Mouse (Mus musculus) ES-E14 (cell line): ENCODE data around the gene Nhsl1. TPM values are rescaled to one million over a fixed set of nuclear protein-coding genes. Genes with fewer than 3 reads are reported as not detected.

Experiments
- DNase-seq: peaks from one replicate; pipeline ENCODE4 v3.0.0-alpha.2; 2013; ENCODE audit warnings: low read depth, low spot score
- H3K27ac ChIP-seq: 2 replicates; pipeline ENCODE4 v1.5.1; 2012; ENCODE audit warnings: low read depth, mild to moderate bottlenecking, low read length, moderate library complexity, mixed read lengths; ENCODE audit not compliant: poor library complexity, insufficient read depth, severe bottlenecking
- H3K36me3 ChIP-seq: 2 replicates; pipeline ENCODE4 v1.6.1; 2012; ENCODE audit warnings: mild to moderate bottlenecking, low read length, moderate library complexity, mixed read lengths; ENCODE audit not compliant: control insufficient read depth, poor library complexity, insufficient read depth, severe bottlenecking
- H3K4me1 ChIP-seq, 2 experiments: fragments of 150-350 bp in 1 of 2; sonication (generic) in 1 of 2; 2 replicates each; pipeline ENCODE4 v1.6.1; 2012; ENCODE audit warnings: low read length in 2 of 2, mild to moderate bottlenecking in 1 of 2, mixed read lengths in 1 of 2; ENCODE audit not compliant: control insufficient read depth in 2 of 2, insufficient read depth in 2 of 2, poor library complexity in 1 of 2
- H3K4me3 ChIP-seq, 2 experiments: fragments of 150-350 bp in 1 of 2; sonication (generic) in 1 of 2; 2 replicates each; pipeline ENCODE4 v1.5.1; 2012; ENCODE audit warnings: low read length in 2 of 2, low read depth in 1 of 2, mild to moderate bottlenecking in 1 of 2, mixed read lengths in 1 of 2; ENCODE audit not compliant: insufficient read depth in 1 of 2, poor library complexity in 1 of 2, severe bottlenecking in 1 of 2
- H3K9ac ChIP-seq: 2 replicates; pipeline ENCODE4 v1.6.1; 2012; ENCODE audit warnings: low read depth, mild to moderate bottlenecking, low read length, mixed read lengths; ENCODE audit not compliant: poor library complexity, insufficient read depth, severe bottlenecking
- H3K9me3 ChIP-seq: fragments of 150-350 bp; sonication (generic); 2 replicates; pipeline ENCODE4 v1.6.1; 2012; ENCODE audit warnings: low read depth, mild to moderate bottlenecking, low read length; ENCODE audit not compliant: control insufficient read depth, insufficient read depth
- CHD2 ChIP-seq: IDR thresholded peaks from 2 replicates; pipeline ENCODE4 v1.6.1; 2014; ENCODE audit warnings: mild to moderate bottlenecking, low read depth, low read length, inconsistent platforms
- HCFC1 ChIP-seq: IDR thresholded peaks from 2 replicates; pipeline ENCODE4 v1.6.1; 2012; ENCODE audit warnings: low read length, inconsistent platforms, borderline replicate concordance; ENCODE audit not compliant: insufficient read depth
- MAFK ChIP-seq: IDR thresholded peaks from 2 replicates; pipeline ENCODE4 v1.6.1; 2014; ENCODE audit warnings: mild to moderate bottlenecking, low read depth, low read length, inconsistent platforms; ENCODE audit not compliant: insufficient read depth
- ZC3H11A ChIP-seq: IDR thresholded peaks from 2 replicates; pipeline ENCODE4 v1.6.1; 2012; ENCODE audit warnings: low read depth, mild to moderate bottlenecking, inconsistent platforms, low read length, borderline replicate concordance
- ZNF384 ChIP-seq: IDR thresholded peaks from 2 replicates; pipeline ENCODE4 v1.6.1; 2012; ENCODE audit warnings: low read depth, low read length, inconsistent platforms
- in situ Hi-C, 2 experiments: fragments of 600-800 bp; cut with MboI; formaldehyde crosslinking; loops; one replicate each; pipeline ENCODE4 v1.15.1; 2025; ENCODE audit warnings: low sequenced_read_pairs in 2 of 2, inconsistent platforms in 1 of 2; ENCODE audit not compliant: unreplicated experiment in 2 of 2
- total RNA-seq: library from RNA; depleted of rRNA; stranded (reverse); fragments of 300-350 nt; gene quantifications from 2 replicates; pipeline ENCODE4 v1.2.3, GENCODE M21; 2012

Nhsl1 gene
- total RNA-seq, 1 experiment, result 7.7 TPM

DNA sequence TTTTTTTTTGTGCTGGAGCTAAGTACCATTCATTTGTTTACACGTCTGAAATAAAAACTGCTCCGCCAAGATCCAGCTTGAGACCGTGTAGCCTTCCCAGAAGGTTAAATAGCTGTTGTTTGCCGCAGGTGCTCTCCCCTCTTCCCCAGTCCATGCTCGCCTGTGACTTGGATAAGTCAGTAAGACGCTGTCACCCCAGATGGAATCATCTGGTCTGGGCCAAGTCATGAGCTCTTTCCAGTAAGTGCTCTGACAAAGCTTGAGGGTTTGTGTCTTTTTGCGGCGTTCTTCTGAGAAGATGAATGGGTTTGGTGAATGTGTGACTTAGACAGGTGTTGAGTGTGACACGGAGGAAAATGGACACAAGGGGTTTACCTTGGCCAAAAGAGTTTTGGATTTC lies 89.8 kb downstream of the Nhsl1 start:
- DNase-seq, result no peak
- no peak overlapping the region for H3K27ac ChIP-seq
- TF ChIP-seq ZC3H11A (no peak), CHD2 (no peak)

DNA sequence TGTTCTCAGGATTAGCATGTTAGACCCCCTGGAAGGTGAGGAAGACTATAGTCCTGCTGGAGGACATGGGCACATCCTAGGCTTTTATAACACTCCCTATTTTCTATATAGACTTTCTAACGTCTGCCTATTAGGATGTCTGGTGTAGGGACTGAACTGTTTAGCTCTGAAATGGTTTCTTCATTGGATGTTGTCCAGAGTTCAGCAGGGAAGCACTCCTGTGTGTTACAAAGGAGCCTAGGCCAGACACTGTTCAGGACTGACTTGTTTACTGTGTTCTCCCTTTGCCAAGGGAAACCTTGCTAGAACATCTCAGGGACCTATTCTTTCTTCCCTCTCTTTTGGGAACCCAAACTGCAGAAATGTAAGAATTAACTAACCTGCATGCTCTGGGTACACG lies 90.3 kb downstream of the Nhsl1 start:
- no peak overlapping the region for H3K27ac ChIP-seq
- no peak for DNase-seq
- in situ Hi-C loops, result no loop called here
- H3K36me3 ChIP-seq, result no peaks in the 10 kb centered on the region
- H3K4me3 ChIP-seq, result no peak overlapping the region
- H3K9ac ChIP-seq, result no peak overlapping the region
- H3K9me3 ChIP-seq, result no peaks in the 10 kb centered on the region
- TF ChIP-seq HCFC1 (no peak), ZC3H11A (no peak), ZNF384 (no peak), MAFK (no peak), CHD2 (no peak)
- H3K4me1 ChIP-seq, result peaks cover 10 to 14% of the 10 kb centered on the region in 2 experiments; a peak in 3 of 4 replicates

More for the DNA sequence above, 89.8 kb downstream of the Nhsl1 start:
- Histone ChIP-seq H3K36me3 (no peaks in the 10 kb centered on the region), H3K4me3 (peak overlapping the region in 1 of 2 experiments; percentile 74; a peak in 1 of 4 replicates), H3K9me3 (no peaks in the 10 kb centered on the region), H3K4me1 (peaks cover 10 to 14% of the 10 kb centered on the region in 2 experiments; a peak in 3 of 4 replicates), H3K9ac (no peak overlapping the region)
- in situ Hi-C loops, result no loop called here

DNA sequence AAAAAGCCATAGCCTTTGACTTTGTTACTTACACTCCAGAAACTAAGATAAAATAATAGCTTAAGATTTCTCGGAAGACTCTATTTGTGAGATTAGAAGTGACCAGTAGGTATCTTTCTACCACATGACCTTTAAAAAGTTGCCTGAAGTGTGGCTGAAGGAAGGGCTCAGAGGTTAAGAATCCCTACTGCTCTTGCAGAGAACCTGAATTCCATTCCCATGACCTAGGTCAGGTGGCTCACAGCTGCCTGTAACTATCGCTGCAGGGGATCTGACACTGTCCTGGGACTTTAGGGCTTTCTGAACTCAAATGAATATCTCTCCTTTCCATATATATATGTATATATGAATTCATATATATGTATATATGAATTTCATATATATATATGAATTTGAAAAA lies 92.5 kb downstream of the Nhsl1 start:
- Histone ChIP-seq H3K4me1 (peaks cover 10 to 18% of the 10 kb centered on the region in 2 experiments; a peak in 3 of 4 replicates), H3K27ac (no peak overlapping the region), H3K36me3 (no peaks in the 10 kb centered on the region), H3K9ac (no peak overlapping the region), H3K9me3 (no peaks in the 10 kb centered on the region), H3K4me3 (no peak overlapping the region)
- DNase-seq, result no peak
- TF ChIP-seq HCFC1 (no peak), ZNF384 (no peak), ZC3H11A (no peak), MAFK (no peak), CHD2 (no peak)
- in situ Hi-C loops, result no loop called here

DNA sequence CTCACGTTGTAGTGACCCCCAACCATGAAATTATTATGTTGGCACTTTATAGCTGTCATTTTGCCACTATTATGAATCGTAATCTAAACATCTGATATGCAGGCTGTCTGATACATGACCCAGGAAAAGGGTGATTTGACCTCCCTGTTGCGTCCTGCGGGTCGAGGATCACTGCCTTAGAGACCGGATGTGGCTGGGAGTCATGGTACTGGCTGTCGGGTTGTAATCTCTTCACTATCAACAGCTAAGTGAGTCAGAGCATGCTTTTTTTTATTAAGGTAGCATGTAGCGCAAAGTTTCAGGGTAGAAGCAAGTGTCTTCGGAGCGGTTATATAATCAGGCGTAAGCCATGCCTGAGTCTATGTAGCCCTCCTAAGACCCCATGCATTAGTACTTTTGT lies 97.2 kb downstream of the Nhsl1 start:
- H3K9me3 ChIP-seq, result no peaks in the 10 kb centered on the region
- H3K4me1 ChIP-seq, result peaks cover 24 to 34% of the 10 kb centered on the region in 2 experiments
- no peak for DNase-seq
- H3K4me3 ChIP-seq, result no peak overlapping the region
- no peaks in the 10 kb centered on the region; the same call in 1 of the 2 replicates for H3K36me3 ChIP-seq
- in situ Hi-C loops, result no loop called here
- no peak overlapping the region for H3K9ac ChIP-seq
- no peak overlapping the region for H3K27ac ChIP-seq
- TF ChIP-seq ZNF384 (no peak), MAFK (no peak), HCFC1 (no peak), CHD2 (no peak), ZC3H11A (no peak)

DNA sequence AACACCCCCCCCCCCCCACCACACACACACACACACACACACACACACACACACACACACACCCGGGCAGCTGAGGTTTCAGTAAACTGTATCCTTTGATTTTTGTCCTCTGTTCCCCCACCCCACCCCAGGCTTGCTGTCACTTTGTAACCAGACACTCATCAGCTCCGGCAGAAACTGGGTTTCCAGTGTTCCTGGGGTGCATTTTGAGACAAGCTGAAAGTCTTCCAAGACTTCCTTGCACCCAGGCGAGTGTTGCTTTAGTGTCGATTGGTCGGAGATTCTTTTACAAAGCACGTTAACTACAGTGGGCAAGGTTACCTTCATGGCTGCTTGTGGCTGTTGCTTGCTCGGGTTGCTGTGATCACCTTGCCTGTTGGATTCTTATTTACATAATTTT lies 99.4 kb downstream of the Nhsl1 start:
- 0 out of 4 replicates have a peak overlapping the region, but pooled peaks of 1 of the 2 experiments have one; percentile 1 for H3K4me3 ChIP-seq
- no peaks in the 10 kb centered on the region; the same call in 1 of the 2 replicates for H3K36me3 ChIP-seq
- in situ Hi-C loops, result no loop called here
- TF ChIP-seq ZC3H11A, result no peak
- no peak for TF ChIP-seq MAFK
- TF ChIP-seq ZNF384, result no peak
- TF ChIP-seq CHD2, result no peak
- no peaks in the 10 kb centered on the region for H3K9me3 ChIP-seq
- H3K4me1 ChIP-seq, result peaks cover 21 to 32% of the 10 kb centered on the region in 2 experiments
- no peak overlapping the region for H3K9ac ChIP-seq
- no peak for DNase-seq
- H3K27ac ChIP-seq, result peak overlapping the region; percentile 70
